Mouse (Mus musculus) spleen, embryonic (tissue): ENCODE measurements around the gene Tomt.

Experiments used
- CTCF ChIA-PET: fragments of 350-600 bp; sonication (Branson Sonifier 250); formaldehyde crosslinking; loops from one replicate; lab custom pipeline; 2022; lab: Charles Lee

The Tomt gene

GRCm38 (mm10) chr7:101906287-101906681, at the start of gene Tomt:
Gene Tomt (minus strand): TSS chr7:101906359.
- CTCF ChIA-PET = no interaction called here

- CTCF ChIA-PET = no interaction called here
Observed at GRCm38 (mm10) chr7:101955862-101956261, 49.7 kb upstream of the Tomt start.

GRCm38 (mm10) chr7:101955276-101955675, 49.1 kb upstream of the Tomt start:
- CTCF ChIA-PET = no interaction called here

- CTCF ChIA-PET = no interaction called here
Observed at GRCm38 (mm10) chr7:101954163-101954562, 48.0 kb upstream of the Tomt start.

GRCm38 (mm10) chr7:101952098-101952497, 45.9 kb upstream of the Tomt start:
- CTCF ChIA-PET = interaction anchor here (0.7 kb wide), 1 partner anchor 19 kb away, joined by 21 read pairs; no protein-coding TSS in a partner anchor

GRCm38 (mm10) chr7:101951648-101952047, 45.5 kb upstream of the Tomt start:
- CTCF ChIA-PET = interaction anchor here (0.7 kb wide), 1 partner anchor 20 kb away, joined by 21 read pairs; no protein-coding TSS in a partner anchor

- CTCF ChIA-PET = interaction anchor here (0.7 kb wide), 1 partner anchor 107 kb away, joined by 4 read pairs; no protein-coding TSS in a partner anchor
Observed at GRCm38 (mm10) chr7:101949008-101949407, 42.8 kb upstream of the Tomt start.

GRCm38 (mm10) chr7:101939758-101940157, 33.6 kb upstream of the Tomt start:
- CTCF ChIA-PET = interaction anchor here (0.7 kb wide), 1 partner anchor 504 kb away, joined by 4 read pairs; no protein-coding TSS in a partner anchor

GRCm38 (mm10) chr7:101938348-101938747, 32.2 kb upstream of the Tomt start:
- CTCF ChIA-PET = no interaction called here

GRCm38 (mm10) chr7:101937569-101937968, 31.4 kb upstream of the Tomt start:
- CTCF ChIA-PET = interaction anchor here (0.5 kb wide), 2 partner anchors 346 to 706 kb away, joined by 3 to 7 read pairs; no protein-coding TSS in a partner anchor

GRCm38 (mm10) chr7:101936996-101937395, 30.8 kb upstream of the Tomt start:
- CTCF ChIA-PET = interaction anchor here (0.5 to 0.7 kb wide), 4 partner anchors 12 to 705 kb away, joined by 3 to 15 read pairs (median 5); no protein-coding TSS in a partner anchor

- CTCF ChIA-PET = no interaction called here
Observed at GRCm38 (mm10) chr7:101935957-101936356, 29.8 kb upstream of the Tomt start.

GRCm38 (mm10) chr7:101933751-101934240, 27.6 kb upstream of the Tomt start, which contains the start of the genes Lrrc51 and Numa1:
Gene Lrrc51 (minus strand): TSS chr7:101933895.
Gene Numa1 (plus strand): TSS chr7:101934111.
- CTCF ChIA-PET = interaction anchor here (0.5 kb wide), 1 partner anchor 87 kb away, joined by 6 read pairs; no protein-coding TSS in a partner anchor

GRCm38 (mm10) chr7:101933300-101933699, 27.1 kb upstream of the Tomt start:
- CTCF ChIA-PET = no interaction called here

GRCm38 (mm10) chr7:101932551-101932950, 26.4 kb upstream of the Tomt start:
- CTCF ChIA-PET = interaction anchor here (0.7 kb wide), 1 partner anchor 633 kb away, joined by 3 read pairs; the partner anchor contains the start of gene Trim21

GRCm38 (mm10) chr7:101928093-101928492, 21.9 kb upstream of the Tomt start:
- CTCF ChIA-PET = no interaction called here

- CTCF ChIA-PET = interaction anchor here (0.6 kb wide), 1 partner anchor 182 kb away, joined by 5 read pairs; no protein-coding TSS in a partner anchor
Observed at GRCm38 (mm10) chr7:101925892-101926291, 19.7 kb upstream of the Tomt start.

GRCm38 (mm10) chr7:101918071-101918470, 11.9 kb upstream of the Tomt start:
- CTCF ChIA-PET = interaction anchor here (0.6 kb wide), 1 partner anchor 76 kb away, joined by 3 read pairs; no protein-coding TSS in a partner anchor

- CTCF ChIA-PET = no interaction called here
Observed at GRCm38 (mm10) chr7:101911982-101912381, 5.8 kb upstream of the Tomt start.

GRCm38 (mm10) chr7:101910138-101910537, 4.0 kb upstream of the Tomt start:
- CTCF ChIA-PET = no interaction called here

- CTCF ChIA-PET = no interaction called here
Observed at GRCm38 (mm10) chr7:101908367-101908766, 2.2 kb upstream of the Tomt start.

- CTCF ChIA-PET = no interaction called here
Observed at GRCm38 (mm10) chr7:101906696-101907095, 537 bp upstream of the Tomt start.
